Mouse (Mus musculus): ENCODE measurements at regions not wholly inside any gene's neighbourhood (a gene's known extent, or its start where the extent isn't known, plus 50 kb on each side); places are given as distances from the start of the nearest gene placed in this dataset.

- TF ChIP-seq CTCF (IDR thresholded peaks at IDR 0.05; ENCODE audit: extremely low read depth, insufficient read depth, insufficient read length, insufficient replicate concordance) (no peak), POLR2A (IDR thresholded peaks at IDR 0.05; ENCODE audit: low read depth, low read length) (no peak)
Measured at GRCm38 (mm10) chr2:8660544-8660943, 1151.2 kb upstream of the Celf2 start.

Measured in spleen, adult 2 months (tissue).